Mouse (Mus musculus) mouse embryonic stem cell (cell line): Measurements from ENCODE around the gene D630003M21Rik.

Source experiments
- in situ Hi-C, 2 experiments: fragments of 300-500 bp; cut with MboI; formaldehyde crosslinking; loops; 1 replicate in 1 of 2; 3 replicates in 1 of 2; pipeline ENCODE4 v1.14.3; 2019 to 2020; ENCODE audit warnings: low sequenced_read_pairs in 2 of 2, low pct_unique_long_range_greater_than_20kb in 1 of 2, mixed read lengths in 1 of 2; ENCODE audit not compliant: unreplicated experiment in 1 of 2

The D630003M21Rik gene

DNA sequence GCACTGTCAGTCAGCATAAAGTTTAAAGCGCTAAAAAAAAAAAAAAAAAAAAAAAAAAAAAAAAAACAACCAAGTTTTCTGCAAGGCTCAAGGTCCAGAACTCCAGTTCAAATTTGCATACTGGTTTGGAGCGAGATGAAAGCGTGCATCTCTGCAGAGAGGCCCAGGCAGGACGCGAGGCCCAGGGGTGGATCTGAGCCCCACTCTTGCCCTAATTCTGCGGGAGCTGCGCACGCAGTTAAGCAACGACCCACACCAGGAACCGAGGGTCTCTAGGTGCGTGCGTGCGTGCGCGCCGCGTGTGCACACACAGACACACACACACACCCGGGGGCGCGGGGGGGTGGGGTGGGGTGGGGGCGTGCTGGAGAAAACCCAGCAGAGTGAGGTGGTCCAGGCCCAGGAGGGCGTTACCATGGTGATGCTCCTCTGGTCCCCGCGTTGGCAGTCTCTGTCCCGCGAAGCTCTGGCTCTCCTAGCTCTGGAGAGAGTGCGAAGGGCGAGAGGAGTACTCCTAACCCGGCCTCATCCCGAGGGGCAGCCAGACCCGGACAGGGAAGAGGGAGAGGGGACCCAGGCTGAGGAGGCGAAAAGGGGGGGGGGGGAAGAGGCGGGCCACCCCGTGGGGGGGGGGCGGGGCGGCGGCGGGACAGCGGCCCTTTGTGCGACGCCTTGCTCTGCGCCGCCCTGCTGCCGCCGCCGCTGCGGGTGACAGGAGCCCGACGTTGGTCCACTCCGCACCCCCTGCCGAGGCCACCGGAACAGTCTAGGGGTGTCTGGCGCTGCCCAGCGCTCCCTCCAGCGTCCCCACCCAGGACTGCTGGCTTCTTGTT, at the start of gene D630003M21Rik:
Gene D630003M21Rik (minus strand): TSS at position 553 of the 833 bp plus-strand sequence.
- in situ Hi-C loops = no loop called here

DNA sequence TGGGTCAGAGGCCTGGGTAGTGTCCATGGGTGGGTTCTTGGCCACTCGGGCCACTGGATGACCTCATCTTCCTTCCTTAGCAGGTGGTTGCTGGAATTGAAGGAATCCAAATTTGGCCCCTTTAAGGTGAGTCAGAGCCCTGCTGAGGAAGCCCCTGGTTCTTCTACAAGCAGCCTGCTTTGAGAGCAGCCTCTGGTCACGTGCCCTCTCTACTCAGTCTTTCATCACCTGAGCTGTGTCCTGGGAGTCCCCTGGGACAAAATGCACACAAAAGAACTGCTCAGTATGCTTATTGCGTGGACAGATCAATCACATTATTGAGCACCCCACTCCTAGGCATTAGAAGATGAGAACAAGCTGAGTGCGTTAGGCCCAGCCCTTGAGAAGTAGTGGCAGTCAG, 47.9 kb upstream of the D630003M21Rik start:
- in situ Hi-C loops = no loop called here

DNA sequence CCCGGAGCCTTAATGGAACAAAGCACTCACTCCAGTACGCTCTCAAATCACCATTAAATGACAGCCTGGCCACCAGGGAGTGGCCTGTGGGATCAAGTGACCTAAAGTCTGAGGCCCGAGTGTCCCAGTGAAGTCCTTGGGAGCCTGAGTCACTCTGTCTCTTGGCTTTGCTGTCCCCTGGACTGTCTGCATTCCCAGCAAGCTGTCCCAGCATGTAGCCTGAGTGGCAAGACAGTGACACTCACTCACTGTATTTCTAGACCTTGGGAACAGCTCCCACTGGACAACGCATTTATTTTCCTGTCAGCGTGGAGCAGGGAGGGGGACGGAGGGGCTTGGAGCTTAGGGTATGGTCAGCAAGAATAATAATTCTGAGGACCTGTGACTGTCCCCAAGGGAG, 47.4 kb upstream of the D630003M21Rik start:
- in situ Hi-C loops = no loop called here

DNA sequence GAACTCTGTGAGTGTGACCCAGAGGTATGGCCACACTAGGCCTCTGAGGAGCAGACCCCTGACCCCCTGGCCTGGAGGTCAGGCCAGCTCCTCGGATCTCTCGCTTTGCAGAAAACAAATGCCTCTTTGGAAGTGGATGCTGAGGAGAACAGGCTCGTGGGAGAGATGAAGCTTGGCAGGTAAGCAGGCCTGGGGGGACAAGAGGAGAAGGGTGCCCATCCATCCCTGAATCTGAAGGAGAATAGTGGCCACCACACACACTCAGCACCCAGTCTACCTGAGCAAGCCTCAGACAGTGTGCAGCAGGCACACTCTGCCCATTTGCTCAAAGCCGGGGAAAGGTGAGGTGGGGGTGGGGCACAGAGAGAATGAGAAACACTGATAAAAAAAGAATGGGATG, 46.8 kb upstream of the D630003M21Rik start:
- in situ Hi-C loops = no loop called here

DNA sequence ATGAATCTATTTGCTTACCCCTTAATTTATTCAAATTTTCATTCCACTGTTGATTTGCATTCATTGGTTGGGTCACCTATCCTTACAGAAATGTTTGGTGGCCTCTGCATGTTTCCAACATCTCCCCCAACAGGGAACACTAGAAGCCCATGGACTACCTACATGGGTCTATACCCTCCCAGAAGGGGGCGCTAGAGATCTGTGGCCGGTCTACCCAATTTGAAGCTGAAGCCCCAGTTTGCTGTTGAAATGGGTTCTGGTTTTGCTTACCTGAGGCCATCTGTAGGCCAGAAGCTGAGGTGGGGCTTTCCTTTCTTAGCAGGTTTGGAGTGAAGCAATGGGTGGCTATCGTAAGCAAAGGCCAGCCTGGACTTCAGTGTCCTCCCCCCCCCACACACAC, 46.3 kb upstream of the D630003M21Rik start:
- in situ Hi-C loops = no loop called here

DNA sequence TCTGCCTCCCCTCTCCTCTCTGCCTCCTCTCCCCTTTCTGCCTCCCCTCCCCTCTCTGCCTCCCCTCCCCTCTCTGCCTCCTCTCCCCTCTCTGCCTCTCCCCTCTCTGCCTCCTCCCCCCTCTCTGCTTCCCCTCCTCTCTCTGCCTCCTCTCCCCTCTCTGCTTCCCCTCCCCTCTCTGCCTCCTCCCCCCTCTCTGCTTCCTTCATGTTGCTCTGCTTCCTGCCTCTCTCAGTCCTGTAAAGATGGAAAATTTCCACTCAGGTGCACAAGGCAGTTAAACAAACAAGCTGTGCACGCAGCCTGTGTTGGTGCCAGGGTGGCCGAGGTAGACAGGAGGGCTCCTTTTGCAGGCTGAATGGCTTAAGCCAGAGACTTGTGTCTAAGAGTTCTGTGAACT, 44.6 kb upstream of the D630003M21Rik start:
- in situ Hi-C loops = no loop called here

DNA sequence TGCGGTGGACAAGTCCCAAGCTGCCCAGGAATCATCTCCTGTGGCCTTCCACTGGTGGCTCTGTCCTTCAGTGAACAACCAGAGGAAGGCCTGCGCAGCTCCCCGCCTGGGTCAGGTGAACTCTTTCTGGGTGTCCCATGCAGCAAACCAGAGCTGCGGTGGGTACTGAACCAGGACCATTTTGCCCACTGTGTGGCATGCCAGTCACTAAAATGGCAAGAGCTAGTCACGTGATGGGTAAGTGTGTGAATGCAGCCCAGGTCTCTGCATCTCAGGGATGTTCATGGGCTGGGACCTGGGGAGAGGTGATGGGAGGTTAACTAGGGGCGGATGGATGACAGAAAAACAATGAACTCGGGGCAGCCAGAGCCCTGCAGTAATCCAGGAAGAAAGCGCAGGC, 41.0 kb upstream of the D630003M21Rik start:
- in situ Hi-C loops = no loop called here

DNA sequence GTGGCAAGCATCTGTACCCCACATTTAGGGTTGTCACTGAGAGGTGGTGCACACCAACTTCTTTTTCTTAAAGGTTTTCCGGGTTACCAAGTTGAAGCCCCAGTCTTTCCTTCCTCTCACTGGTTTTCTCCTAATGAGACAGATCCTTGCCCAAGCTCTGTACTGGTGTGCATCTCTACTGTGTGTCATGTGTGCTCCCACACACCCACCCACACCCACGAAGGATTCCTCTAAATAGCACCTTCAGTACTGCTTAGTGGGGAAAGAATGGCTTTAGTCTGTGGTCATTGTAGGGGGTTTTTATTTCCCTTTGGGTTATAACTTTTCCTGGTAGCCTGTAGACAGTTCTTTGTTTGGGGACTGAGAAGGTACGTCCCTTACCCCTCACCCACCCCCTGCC, 35.9 kb upstream of the D630003M21Rik start:
- in situ Hi-C loops = loop anchor here in 1 of 2 experiments (5.0 kb wide), 1 partner anchor 43 kb away; no protein-coding TSS in a partner anchor

DNA sequence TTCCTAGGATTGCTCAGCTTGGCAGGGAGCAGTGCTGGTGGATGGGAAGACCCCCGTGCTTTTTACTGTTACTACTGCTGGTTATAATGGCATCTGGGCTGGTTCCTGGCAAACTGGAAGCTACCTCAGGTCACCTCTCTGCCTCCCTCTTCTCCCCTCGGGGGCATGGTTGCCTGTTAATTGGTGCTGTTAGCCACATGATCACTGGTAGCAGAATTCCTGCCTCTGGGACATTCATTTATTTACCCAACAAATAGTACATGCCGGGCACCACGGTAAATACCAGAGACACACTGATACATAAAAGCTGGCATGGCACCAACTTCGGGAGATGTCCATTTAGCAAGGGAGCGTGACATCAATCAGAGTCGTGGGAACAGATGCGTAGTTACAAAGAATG, 30.5 kb upstream of the D630003M21Rik start:
- in situ Hi-C loops = no loop called here

DNA sequence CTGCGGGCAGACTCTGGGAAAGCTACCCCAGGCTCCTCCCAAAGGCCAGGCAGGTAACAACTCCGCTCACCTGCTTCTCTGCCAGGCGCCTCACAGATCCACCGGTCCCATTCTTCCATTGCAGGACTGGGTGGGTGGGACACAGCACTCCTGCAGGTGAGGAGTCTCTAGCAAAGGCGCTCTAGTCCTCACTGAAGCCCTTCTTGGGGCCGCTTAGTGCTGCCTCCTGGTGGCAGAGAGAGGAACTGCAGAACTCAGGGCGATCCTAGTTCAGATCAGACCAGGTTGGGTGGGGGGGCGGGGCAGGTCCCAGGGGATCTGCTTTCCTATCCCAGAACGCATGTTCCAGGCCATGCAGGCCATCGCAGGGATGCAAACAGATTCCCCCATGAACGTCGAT, 29.8 kb upstream of the D630003M21Rik start:
- in situ Hi-C loops = no loop called here

DNA sequence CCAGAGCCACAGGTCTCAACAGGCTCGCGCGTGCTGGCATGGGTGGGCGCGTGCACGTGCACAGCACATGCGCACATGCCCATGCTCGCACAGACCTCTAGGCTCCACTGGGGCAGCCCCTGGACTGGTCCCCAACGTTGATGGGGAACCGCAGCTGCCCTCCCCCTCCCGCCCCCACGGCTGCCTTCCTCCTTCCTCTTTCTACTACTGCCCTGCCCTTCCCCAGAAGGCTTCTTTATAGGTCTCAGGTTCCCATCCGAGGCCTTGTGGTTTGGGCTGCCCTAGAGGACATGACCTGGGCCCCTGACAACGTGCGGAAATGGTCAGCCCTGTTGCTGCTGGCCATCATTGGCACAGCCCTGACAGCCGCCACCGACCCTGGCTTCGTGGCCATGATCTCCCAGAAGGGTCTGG, 29.0 kb upstream of the D630003M21Rik start, which contains the start of gene Bpi:
Gene Bpi (plus strand): TSS at position 90 of the 414 bp plus-strand sequence.
- in situ Hi-C loops = no loop called here

DNA sequence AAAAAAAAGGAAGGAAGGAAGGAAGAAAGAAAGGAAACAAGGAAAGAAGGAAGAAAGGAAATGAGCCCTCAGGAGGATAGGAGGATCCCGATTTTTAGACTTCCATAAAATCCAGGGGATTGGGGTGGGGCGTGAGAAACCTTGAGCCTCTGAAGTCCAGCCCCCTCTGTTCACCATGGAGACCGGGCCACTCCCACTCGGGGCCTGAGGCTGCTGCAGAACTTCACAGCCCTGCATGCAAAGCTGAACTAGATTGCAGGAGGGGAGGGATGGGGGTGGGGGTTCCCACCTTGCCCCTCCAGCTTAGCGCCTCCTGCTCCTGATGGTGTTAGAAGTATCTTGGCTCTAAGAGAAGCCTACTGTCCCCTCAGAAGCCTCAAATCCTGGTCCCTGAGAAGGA, 27.9 kb upstream of the D630003M21Rik start:
- in situ Hi-C loops = no loop called here

DNA sequence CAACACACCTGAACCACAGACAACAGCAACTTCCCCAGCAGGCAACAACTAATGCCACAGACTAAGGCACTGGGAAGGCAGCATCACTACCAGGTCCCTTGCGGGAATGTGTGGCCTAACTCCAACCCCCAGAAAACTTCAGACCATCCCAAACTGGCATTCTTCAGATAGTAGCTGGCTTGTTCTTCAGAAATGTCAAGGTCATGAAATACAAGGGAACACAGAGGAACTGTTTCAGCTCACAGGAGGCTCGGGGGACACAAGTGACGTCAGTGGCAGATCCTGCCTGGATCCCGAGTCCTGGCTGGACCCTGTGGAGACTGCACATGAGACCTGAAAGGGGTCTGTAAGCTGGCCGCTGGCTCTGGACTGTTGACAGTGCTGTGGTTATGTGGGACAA, 24.8 kb upstream of the D630003M21Rik start:
- in situ Hi-C loops = no loop called here

DNA sequence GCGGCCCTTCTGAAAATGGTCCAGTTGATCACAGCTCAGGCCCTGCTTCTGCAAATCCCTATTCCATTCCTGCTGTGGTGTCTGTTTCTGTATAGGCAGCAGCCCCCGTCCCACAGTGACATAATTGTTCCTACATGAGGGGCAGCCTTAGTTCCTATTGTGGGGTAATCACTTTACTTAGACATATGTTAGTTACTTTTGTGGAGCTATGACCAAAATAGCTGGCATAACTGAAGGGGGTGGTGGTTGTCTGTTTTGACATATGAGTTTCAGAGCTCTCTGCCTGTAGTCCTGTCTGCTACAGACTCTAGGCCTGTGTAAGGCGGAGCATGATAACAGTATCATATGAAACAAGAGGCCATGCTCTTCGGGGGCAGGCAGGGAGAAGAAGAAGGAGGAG, 21.5 kb upstream of the D630003M21Rik start:
- in situ Hi-C loops = no loop called here

DNA sequence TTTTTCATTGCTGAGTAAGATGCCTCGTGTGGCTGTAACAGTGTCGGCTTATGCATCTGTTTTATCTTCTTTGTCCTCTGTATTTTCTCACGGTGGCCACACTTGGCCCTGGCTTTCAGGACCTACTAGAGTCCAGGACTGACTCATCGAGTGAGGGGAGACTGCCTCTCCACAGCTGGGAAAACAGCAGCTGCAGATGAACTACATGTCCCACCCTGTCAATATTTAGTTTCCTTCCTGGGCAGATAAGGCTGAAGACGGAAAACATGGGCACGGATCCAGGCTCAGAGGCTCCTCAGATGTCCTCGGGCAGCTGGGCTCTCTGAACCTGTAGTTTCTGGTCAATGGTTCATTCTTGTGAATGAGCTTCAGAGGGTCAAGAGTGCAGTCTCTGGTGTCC, 19.3 kb upstream of the D630003M21Rik start:
- in situ Hi-C loops = no loop called here

DNA sequence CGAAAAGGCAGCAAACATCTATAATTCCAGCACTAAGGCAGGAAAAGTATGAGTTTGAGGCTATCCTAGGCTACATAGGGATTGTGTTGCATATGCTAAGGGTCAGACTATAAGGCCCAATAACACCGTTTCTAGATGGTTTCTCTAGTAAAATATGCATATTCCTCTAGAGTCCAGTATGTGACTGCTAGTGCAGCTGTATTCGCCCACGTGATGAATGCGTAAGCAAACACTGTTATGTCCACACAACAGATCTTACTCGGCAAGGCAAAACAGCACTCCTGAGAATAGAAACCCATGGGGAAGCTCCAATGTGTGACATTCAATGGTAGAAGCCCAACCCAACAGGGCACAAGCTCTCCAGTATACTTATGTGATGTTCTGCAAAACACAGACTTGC, 18.8 kb upstream of the D630003M21Rik start:
- in situ Hi-C loops = no loop called here

DNA sequence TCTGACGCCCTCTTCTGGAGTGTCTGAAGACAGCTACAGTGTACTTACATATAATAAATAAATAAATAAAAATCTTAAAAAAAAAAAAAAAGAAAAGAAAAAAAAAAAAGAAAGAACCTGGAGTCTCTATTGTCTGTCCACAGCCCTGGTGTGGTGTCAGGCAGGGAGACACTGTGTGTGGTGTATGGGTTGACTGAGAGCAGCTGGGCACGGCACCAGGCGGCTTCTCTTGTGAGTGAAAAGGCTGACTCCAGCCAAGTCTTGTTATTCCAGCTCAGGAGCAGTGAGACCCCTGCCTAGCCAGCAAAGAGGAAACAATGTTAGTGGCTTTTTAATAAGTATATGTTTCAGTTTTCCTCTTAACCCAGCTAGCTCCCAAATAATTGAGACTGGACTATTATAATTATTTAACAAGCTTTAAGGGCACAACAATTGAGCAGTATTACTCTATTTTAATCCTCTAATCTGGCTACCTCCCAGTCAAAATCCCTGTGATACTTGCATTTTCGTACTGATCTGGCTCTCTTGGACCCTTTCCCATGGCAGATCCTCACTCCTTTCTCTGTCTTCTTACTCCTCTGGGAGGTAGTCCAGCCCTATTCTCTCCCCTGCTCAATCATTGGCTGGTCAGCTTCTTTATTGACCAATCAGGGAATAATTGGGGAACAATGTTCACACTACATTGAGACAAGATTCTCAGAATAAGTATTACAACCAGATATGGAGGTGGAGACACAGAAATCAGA, 16.2 kb upstream of the D630003M21Rik start:
- in situ Hi-C loops = no loop called here

DNA sequence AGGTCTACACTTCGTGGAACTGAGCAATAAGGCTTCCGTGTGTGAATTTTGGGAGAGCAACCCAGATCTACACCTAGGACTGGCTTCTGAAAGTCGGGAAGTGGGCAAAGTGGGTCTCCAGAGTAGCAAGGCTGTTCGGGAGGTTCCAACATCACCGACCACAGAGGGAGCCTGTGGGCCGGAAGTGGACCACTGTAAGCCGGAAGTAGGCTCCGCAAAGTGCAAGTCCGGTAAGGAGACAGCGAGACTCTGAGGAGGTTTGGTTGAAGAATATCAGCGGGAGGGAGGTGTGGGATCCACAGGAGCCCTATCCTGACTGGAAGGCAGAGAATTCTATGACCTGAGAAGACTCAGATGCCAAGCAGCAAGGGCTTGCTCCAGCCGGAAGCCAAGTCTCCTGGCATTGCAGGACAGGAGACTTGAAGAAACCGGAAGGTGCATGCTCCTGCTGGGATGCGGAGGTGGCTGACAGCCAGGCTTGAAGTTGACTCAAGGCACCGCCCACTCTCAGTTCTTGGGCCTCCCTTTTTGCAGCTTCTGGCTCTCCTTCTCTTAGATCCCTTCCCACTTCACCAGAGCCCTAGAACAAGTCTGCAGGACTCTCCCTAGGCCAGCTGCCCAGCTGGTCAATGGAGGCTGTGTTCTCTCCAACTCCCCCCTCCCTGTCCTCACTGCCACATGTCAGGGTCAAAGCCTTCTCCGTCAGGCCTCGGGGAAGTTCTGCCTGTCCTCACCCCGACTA, 14.3 kb upstream of the D630003M21Rik start:
- in situ Hi-C loops = no loop called here
